Mouse (Mus musculus) hindbrain, embryonic 11.5 days (tissue): ENCODE measurements around the gene Gnl1. TPM values are rescaled to one million over a fixed set of nuclear protein-coding genes. Genes with fewer than 3 reads are reported as not detected.
"Not testable (repeated sequence)": the region's sequence is repeated elsewhere in the genome, so short reads cannot be mapped to it uniquely, and the experiment has no call there.

Experiments
- ATAC-seq: fragments of 200-750 bp; cut with Nextera tagmentation; 2 replicates; pipeline ENCODE4 v1.8.0; 2017; ENCODE audit warnings: mild to moderate bottlenecking, moderate TSS enrichment, moderate library complexity; ENCODE audit not compliant: low FRiP score
- DNase-seq: peaks from one replicate; pipeline ENCODE4 v3.0.0-alpha.2; 2015; ENCODE audit warnings: low spot score
- H3K27ac ChIP-seq: fragments of 300-500 bp; sonication (generic); 2 replicates; pipeline ENCODE4 v1.5.1; 2014; ENCODE audit warnings: mild to moderate bottlenecking, low read depth, low read length
- H3K27me3 ChIP-seq: fragments of 300-500 bp; sonication (generic); 2 replicates; pipeline ENCODE4 v1.6.1; 2014; ENCODE audit warnings: mild to moderate bottlenecking, low read length, moderate library complexity, mixed read lengths; ENCODE audit not compliant: control insufficient read depth, insufficient read depth
- H3K36me3 ChIP-seq: fragments of 300-500 bp; sonication (generic); 2 replicates; pipeline ENCODE4 v1.6.1; 2014; ENCODE audit warnings: mild to moderate bottlenecking, low read length, moderate library complexity, mixed read lengths; ENCODE audit not compliant: control insufficient read depth, insufficient read depth
- H3K4me1 ChIP-seq: fragments of 300-500 bp; sonication (generic); replicated peaks from 2 replicates; pipeline ENCODE4 v1.6.1; 2014; ENCODE audit warnings: low read length, mixed read lengths; ENCODE audit not compliant: control insufficient read depth, insufficient read depth
- H3K4me2 ChIP-seq: fragments of 300-500 bp; sonication (generic); replicated peaks from 2 replicates; pipeline ENCODE4 v1.6.1; 2014; ENCODE audit warnings: mild to moderate bottlenecking, low read depth, low read length
- H3K4me3 ChIP-seq: fragments of 300-500 bp; sonication (generic); 2 replicates; pipeline ENCODE4 v1.5.1; 2014; ENCODE audit warnings: low read depth, low read length
- H3K9ac ChIP-seq: fragments of 300-500 bp; sonication (generic); 2 replicates; pipeline ENCODE4 v1.6.1; 2014; ENCODE audit warnings: low read depth, low read length
- H3K9me3 ChIP-seq: fragments of 300-500 bp; sonication (generic); 2 replicates; pipeline ENCODE4 v1.6.1; 2016; ENCODE audit warnings: low read length; ENCODE audit not compliant: control insufficient read depth
- WGBS: fragments of 180-500 bp; shearing (Covaris S2); extraction: QIAGEN DNeasy Blood & Tissue Kit; methylation state at CpG from one replicate; pipeline ENCODE4 v1.1.7; 2014; 5-methylcytosine and 5-hydroxymethylcytosine counted together
- polyA plus RNA-seq: library from polyadenylated mRNA; unstranded; fragments of >200 nt; fragmentation: Nextera tagmentation; extraction: Ambion mirVana; gene quantifications from 2 replicates; pipeline ENCODE4 v1.2.1, GENCODE M21; 2014

Gnl1 gene
- 28.0 and 29.8 TPM in 2 replicates for polyA plus RNA-seq

DNA sequence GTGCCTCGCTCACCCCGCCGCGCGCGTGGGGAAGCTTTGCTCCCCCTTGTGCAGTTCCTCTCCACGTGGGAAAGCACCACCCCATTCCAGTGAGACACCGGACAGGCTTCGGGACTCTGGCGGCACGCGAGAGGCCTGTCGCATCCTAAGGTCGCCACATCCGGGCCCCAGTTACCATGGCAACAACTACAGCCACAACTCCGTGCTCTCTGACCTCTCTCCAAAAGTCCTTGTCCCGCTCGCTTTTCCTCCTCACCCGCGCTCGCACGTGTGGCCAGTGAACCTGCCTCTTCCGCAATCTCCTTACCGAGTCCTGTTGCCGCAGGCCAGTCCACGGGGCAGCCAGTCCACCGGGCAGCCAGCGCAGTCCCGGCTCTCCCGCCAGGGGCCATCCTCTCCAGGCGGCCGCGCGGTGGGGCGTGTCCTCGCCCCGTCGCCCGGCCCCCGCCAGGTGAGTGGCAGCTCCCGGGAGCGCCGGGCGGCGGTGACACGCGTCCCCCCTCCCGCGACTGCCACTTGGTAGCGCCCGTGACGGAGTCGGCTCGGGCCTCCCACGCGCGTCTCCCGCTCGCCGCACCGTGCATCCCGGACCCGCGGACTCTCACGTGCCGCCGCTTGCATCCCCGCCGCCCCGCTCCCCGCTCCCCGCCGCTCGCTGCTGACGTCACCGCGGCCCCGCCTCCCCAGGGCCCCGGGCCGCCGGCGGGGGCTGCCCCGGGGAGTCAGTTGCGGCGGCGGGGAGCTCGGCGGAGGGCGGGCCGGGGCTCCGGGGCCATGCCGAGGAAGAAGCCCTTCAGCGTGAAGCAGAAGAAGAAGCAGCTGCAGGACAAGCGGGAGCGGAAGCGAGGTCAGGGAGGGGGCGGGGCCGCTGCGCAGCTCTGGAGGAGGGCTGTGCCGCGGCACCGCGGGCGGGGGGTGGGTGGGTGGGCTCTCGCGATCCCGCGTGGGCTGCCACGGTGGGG is at the start of gene Gnl1, which contains the start of gene Prr3:
Gene Gnl1 (plus strand): TSS at position 451 of the 962 bp plus-strand sequence.
Gene Prr3 (minus strand): TSS at position 836 of the 962 bp plus-strand sequence.
- no peaks in the 10 kb centered on the region for H3K27me3 ChIP-seq
- DNase-seq = peak; percentile 95
- peak within 1 kb of the TSS; percentile 80 for H3K4me2 ChIP-seq
- H3K9me3 ChIP-seq = no peaks in the 10 kb centered on the region
- peak within 1 kb of the TSS; percentile 95 for H3K4me3 ChIP-seq
- ATAC-seq = peak; percentile 87
- H3K9ac ChIP-seq = peak within 1 kb of the TSS; percentile 88
- peak within 1 kb of the TSS; percentile 92 for H3K27ac ChIP-seq
- WGBS = under 1% methylated on average over 89 of the region's 109 CpGs
- peaks cover 11% of the 10 kb centered on the region for H3K4me1 ChIP-seq
- 0 out of 2 replicates have a peak, but pooled peaks cover 2% of the 10 kb centered on the region for H3K36me3 ChIP-seq

DNA sequence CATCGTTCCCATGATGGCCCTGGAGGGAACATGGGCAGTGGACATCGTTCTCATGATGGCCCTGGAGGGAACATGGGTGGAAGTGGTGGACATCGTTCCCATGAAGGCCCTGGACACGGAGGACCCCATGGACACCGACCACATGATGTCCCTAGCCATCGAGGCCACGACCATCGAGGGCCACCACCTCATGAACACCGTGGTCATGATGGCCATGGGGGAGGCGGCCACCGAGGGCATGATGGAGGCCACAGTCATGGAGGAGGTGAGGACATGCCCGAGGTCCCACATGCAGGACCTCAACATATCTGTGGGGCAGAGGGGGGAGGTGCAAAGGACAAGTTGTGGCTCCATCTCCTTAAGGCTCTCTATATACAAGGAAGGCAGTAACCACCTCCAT is 49.0 kb upstream of the Gnl1 start:
- Histone ChIP-seq H3K4me3 (no peak overlapping the region), H3K36me3 (peaks cover 23% of the 10 kb centered on the region), H3K27ac (no peak overlapping the region), H3K4me1 (no peaks in the 10 kb centered on the region), H3K9me3 (no peaks in the 10 kb centered on the region), H3K27me3 (no peaks in the 10 kb centered on the region), H3K9ac (no peak overlapping the region), H3K4me2 (no peak overlapping the region)
- no peak for ATAC-seq
- DNase-seq = no peak
- WGBS = 95% methylated on average over 12 of the region's 12 CpGs

DNA sequence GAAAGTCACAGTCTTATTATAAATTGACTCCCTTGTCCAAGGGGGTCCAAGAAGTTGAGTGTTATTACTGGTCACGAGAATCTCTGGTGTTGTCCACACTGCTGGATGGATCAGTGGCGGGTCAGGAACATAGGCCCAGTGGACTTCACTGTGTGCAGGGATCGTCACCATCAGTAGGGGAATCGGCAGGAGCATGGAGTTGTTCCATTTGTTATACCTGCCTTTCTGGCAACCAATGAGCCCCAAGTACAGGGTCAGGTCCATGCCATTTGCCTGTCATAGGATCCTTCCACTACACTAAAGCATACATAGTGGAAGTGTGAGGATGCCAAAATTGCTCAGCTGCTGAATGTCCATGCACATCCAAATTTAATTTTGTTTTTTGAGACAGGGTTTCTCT is 47.0 kb upstream of the Gnl1 start:
- no peak overlapping the region for H3K9ac ChIP-seq
- 92% methylated on average over 4 of the region's 4 CpGs for WGBS
- no peaks in the 10 kb centered on the region for H3K27me3 ChIP-seq
- no peak overlapping the region for H3K4me3 ChIP-seq
- no peak for ATAC-seq
- H3K36me3 ChIP-seq = peaks cover 17% of the 10 kb centered on the region
- DNase-seq = no peak
- no peak overlapping the region for H3K27ac ChIP-seq
- no peak overlapping the region for H3K4me2 ChIP-seq
- no peaks in the 10 kb centered on the region for H3K4me1 ChIP-seq
- no peaks in the 10 kb centered on the region for H3K9me3 ChIP-seq

DNA sequence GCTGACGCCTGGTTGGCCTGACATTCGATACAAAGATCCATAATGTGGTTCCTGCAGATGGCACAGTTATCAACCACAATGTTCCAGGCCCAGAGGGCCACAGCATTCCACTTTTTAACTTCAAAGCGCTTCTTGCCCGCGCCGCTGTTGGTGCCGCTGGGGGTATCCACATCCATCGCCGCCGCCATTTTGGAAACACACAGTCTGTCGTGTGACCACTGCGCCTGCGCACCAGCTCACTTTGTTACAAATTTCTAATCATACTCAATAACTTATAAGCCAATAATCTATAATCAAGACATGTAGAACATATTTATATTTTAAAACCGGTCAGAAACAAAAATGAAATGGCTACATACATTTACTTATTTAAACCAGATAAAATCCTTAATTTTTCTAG is 43.9 kb upstream of the Gnl1 start:
- H3K4me3 ChIP-seq, H3K9me3 ChIP-seq, H3K27ac ChIP-seq, DNase-seq, H3K36me3 ChIP-seq, ATAC-seq, H3K4me1 ChIP-seq, H3K9ac ChIP-seq, H3K4me2 ChIP-seq, H3K27me3 ChIP-seq: not testable (repeated sequence)
- 90% methylated on average over 14 of the region's 14 CpGs for WGBS

DNA sequence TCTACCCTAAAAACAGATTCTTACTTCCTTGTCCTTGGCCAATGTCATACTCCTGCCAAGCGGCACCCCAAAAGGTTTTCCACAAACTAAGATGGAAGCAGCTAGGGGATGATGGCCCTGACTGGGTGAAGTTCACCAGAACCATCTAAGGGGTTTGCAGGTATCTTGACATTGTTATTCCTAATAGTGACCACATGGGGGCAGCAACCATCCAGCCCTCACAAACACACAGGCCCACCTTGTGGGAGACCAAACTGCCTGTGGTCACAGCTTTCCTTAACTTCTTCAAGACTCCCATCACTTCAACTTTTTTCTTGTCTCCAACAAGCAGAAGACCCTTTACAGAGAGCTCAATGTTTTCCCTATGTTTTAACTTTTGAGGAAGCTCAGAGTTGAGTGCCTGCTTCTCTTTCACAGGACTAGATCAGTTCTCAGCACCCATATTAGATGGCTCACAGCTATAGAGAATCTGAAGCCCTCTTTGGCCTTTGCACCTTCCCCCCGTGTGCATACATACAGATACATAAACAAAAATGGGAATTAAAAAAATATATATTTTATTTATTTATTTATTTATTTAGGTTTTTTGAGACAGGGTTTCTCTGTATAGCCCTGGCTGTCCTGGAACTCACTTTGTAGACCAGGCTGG is 41.8 kb upstream of the Gnl1 start:
- no peak overlapping the region for H3K4me3 ChIP-seq
- H3K9me3 ChIP-seq = no peaks in the 10 kb centered on the region
- no peaks in the 10 kb centered on the region for H3K36me3 ChIP-seq
- no peak overlapping the region for H3K27ac ChIP-seq
- DNase-seq (peak; percentile 73), ATAC-seq (peak; percentile 56; the same call in 1 of the 2 replicates)
- H3K4me1 ChIP-seq = no peaks in the 10 kb centered on the region
- no peak overlapping the region for H3K9ac ChIP-seq
- H3K4me2 ChIP-seq = no peak overlapping the region
- 44% methylated on average over 2 of the region's 2 CpGs for WGBS
- no peaks in the 10 kb centered on the region for H3K27me3 ChIP-seq

DNA sequence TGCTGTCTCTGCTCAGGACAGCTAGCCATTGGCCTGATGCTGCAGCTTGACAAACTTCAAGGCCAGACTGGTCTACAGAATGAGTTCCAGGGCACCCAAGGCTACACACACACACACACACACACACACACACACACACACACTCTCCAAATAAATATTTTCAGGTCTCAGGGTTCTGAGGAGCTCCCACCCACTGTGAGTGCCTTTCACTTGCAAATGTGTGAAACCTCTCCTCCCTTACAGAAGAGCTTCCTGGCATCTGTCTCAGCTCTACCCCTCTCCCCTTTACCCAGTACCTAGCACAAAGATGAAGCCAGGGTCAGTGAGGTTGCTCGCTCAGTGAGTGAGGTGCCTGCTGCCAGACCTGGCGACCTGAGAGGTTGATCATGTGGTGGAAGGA is 40.5 kb upstream of the Gnl1 start:
- Histone ChIP-seq H3K27me3 (no peaks in the 10 kb centered on the region), H3K4me1 (no peaks in the 10 kb centered on the region), H3K9me3 (no peaks in the 10 kb centered on the region), H3K4me2 (no peak overlapping the region), H3K36me3 (no peaks in the 10 kb centered on the region), H3K27ac (no peak overlapping the region), H3K4me3 (no peak overlapping the region), H3K9ac (no peak overlapping the region)
- DNase-seq (no peak), ATAC-seq (no peak)
- WGBS = 50% methylated on average over 2 of the region's 2 CpGs

DNA sequence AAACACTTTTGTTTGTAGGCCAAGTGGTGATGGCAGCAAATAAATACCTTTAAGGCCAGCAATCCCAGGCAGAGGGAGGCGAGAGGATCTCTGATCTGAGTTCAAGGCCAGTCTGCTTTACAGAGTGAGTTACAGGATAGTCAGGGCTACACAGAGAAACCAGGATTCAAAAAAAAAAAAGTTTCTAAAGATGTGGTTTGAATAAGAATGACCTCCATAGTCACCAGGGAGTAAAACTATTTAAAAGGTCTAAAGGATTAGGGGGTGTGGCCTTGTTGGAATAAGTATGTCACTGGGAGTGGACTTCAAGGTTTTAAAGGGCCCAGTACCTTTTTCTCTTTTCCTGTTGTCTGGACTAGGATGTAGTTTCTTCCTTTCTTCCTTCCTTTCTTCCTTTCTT is 39.7 kb upstream of the Gnl1 start:
- no peak for DNase-seq
- Histone ChIP-seq H3K4me1 (no peaks in the 10 kb centered on the region), H3K27me3 (no peaks in the 10 kb centered on the region), H3K9me3 (no peaks in the 10 kb centered on the region), H3K27ac (no peak overlapping the region), H3K4me3 (no peak overlapping the region), H3K36me3 (no peaks in the 10 kb centered on the region), H3K4me2 (no peak overlapping the region), H3K9ac (no peak overlapping the region)
- ATAC-seq = no peak
- 56% methylated on average over 1 of the region's 1 CpGs for WGBS

DNA sequence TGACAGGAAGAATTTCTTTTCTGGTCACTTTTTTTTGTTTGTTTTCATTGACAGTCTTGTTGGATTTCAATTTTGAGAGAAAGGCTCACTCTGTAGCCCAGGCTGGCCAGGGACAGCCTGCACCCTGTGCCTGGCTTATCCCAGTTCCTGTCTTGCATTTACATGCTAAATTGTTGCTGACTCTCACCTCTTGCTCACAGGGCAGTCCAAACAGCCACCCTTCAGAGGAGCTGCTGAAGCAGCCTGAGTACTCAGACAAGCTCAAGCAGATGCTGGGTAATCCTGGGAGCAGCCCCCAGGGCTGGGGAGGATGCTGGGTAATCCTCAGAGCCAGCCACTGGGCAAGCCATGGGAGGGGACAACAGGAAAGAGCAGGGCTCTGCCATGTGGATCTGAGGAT is 28.7 kb upstream of the Gnl1 start:
- not testable (repeated sequence) for DNase-seq, H3K9me3 ChIP-seq

More for the DNA sequence above, 28.7 kb upstream of the Gnl1 start:
- ATAC-seq, H3K9ac ChIP-seq, H3K27ac ChIP-seq, H3K4me2 ChIP-seq, H3K4me1 ChIP-seq, H3K27me3 ChIP-seq, H3K4me3 ChIP-seq, H3K36me3 ChIP-seq: not testable (repeated sequence)
